Mouse (Mus musculus) hindbrain, postnatal 0 days (tissue): Measurements from ENCODE around the gene Olfml2b. TPM values are rescaled to one million over a fixed set of nuclear protein-coding genes. Genes with fewer than 3 reads are reported as not detected.

Experiments
- ATAC-seq: fragments of 200-750 bp; cut with Nextera tagmentation; 2 replicates; pipeline ENCODE4 v1.8.0; 2017; ENCODE audit warnings: mild to moderate bottlenecking, moderate TSS enrichment, moderate library complexity
- DNase-seq: peaks from one replicate; pipeline ENCODE4 v3.0.0-alpha.2; 2015; ENCODE audit warnings: low spot score
- H3K27ac ChIP-seq: fragments of 300-500 bp; sonication (generic); 2 replicates; pipeline ENCODE4 v1.5.1; 2014; ENCODE audit warnings: mild to moderate bottlenecking
- H3K27me3 ChIP-seq: fragments of 300-500 bp; sonication (generic); 2 replicates; pipeline ENCODE4 v1.6.1; 2014; ENCODE audit warnings: low read length, mixed read lengths; ENCODE audit not compliant: insufficient read depth
- H3K36me3 ChIP-seq: fragments of 300-500 bp; sonication (generic); 2 replicates; pipeline ENCODE4 v1.6.1; 2014; ENCODE audit warnings: low read length, mixed read lengths; ENCODE audit not compliant: insufficient read depth
- H3K4me1 ChIP-seq: fragments of 300-500 bp; sonication (generic); 2 replicates; pipeline ENCODE4 v1.6.1; 2014; ENCODE audit warnings: antibody characterized with exemption, low read length, mixed read lengths; ENCODE audit not compliant: insufficient read depth
- H3K4me2 ChIP-seq: fragments of 300-500 bp; sonication (generic); 2 replicates; pipeline ENCODE4 v1.6.1; 2014; ENCODE audit warnings: low read depth, mild to moderate bottlenecking, low read length, moderate library complexity, mixed read lengths
- H3K4me3 ChIP-seq: fragments of 300-500 bp; sonication (generic); 2 replicates; pipeline ENCODE4 v1.5.1; 2014; ENCODE audit warnings: low read length
- H3K9ac ChIP-seq: fragments of 300-500 bp; sonication (generic); replicated peaks from 2 replicates; pipeline ENCODE4 v1.6.1; 2014; ENCODE audit warnings: mild to moderate bottlenecking, low read length, moderate library complexity, mixed read lengths
- H3K9me3 ChIP-seq: fragments of 300-500 bp; sonication (generic); 2 replicates; pipeline ENCODE4 v1.6.1; 2016; ENCODE audit warnings: low read length, mixed read lengths
- CTCF ChIP-seq: IDR thresholded peaks from 2 replicates; pipeline ENCODE4 v1.5.1; 2016; ENCODE audit warnings: antibody characterized with exemption, control low read depth, low read depth
- WGBS: fragments of 180-500 bp; shearing (Covaris S2); extraction: QIAGEN DNeasy Blood & Tissue Kit; methylation state at CpG from one replicate; pipeline ENCODE4 v1.1.7; 2014; 5-methylcytosine and 5-hydroxymethylcytosine counted together
- polyA plus RNA-seq: library from polyadenylated mRNA; unstranded; fragments of >200 nt; fragmentation: Nextera tagmentation; extraction: Ambion mirVana; gene quantifications from 2 replicates; pipeline ENCODE4 v1.2.1, GENCODE M21; 2015
- total RNA-seq: library from RNA; depleted of rRNA; stranded (reverse); fragments of >200 nt; gene quantifications from 2 replicates; pipeline ENCODE4 v1.2.3, GENCODE M21; 2014

Olfml2b gene
- total and polyA plus RNA-seq, 2 experiments from 2014 or later = 3.9 to 7.1 TPM

GRCm38 (mm10) chr1:170694821-170695291 is 50.5 kb downstream of the Olfml2b start:
- 37% methylated on average over 5 of the region's 5 CpGs for WGBS
- Histone ChIP-seq H3K4me2 (no peak overlapping the region), H3K27ac (no peak overlapping the region), H3K36me3 (no peaks in the 10 kb centered on the region), H3K27me3 (no peaks in the 10 kb centered on the region), H3K4me1 (no peaks in the 10 kb centered on the region), H3K9me3 (no peaks in the 10 kb centered on the region), H3K9ac (no peak overlapping the region), H3K4me3 (no peak overlapping the region)
- peak; percentile 23 for DNase-seq
- peak; percentile 51; the same call in 1 of the 2 replicates for ATAC-seq
- no peak for TF ChIP-seq CTCF

GRCm38 (mm10) chr1:170695326-170695725 is 51.0 kb downstream of the Olfml2b start:
- Histone ChIP-seq H3K27me3 (no peaks in the 10 kb centered on the region), H3K4me3 (no peak overlapping the region), H3K36me3 (no peaks in the 10 kb centered on the region), H3K27ac (no peak overlapping the region), H3K9ac (no peak overlapping the region), H3K4me1 (no peaks in the 10 kb centered on the region), H3K4me2 (no peak overlapping the region), H3K9me3 (no peaks in the 10 kb centered on the region)
- no peak for TF ChIP-seq CTCF
- DNase-seq = no peak
- WGBS = 51% methylated on average over 6 of the region's 6 CpGs
- no peak for ATAC-seq

DNA sequence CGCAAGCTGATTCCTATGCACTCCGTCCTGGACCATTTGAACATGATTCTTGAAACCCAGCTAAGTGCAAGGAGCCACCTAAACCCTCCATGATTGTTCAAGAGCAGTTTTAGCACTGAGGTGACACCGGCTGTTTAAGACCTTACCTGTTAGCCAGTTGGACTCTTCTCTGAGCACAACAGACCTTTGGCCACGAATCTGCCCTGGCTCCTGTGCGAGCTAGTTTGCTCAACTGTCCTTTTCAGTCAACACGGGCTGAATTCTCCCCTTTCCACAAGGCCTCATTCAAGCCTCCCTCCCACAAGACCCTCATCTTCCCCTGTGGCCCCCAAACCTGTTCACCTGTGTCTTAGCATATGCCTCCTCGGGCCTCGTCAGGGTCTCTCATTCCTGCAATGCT is 52.7 kb downstream of the Olfml2b start:
- no peak for TF ChIP-seq CTCF
- Histone ChIP-seq H3K36me3 (no peaks in the 10 kb centered on the region), H3K9ac (no peak overlapping the region), H3K4me3 (no peak overlapping the region), H3K27me3 (no peaks in the 10 kb centered on the region), H3K9me3 (no peaks in the 10 kb centered on the region), H3K4me2 (no peak overlapping the region), H3K27ac (no peak overlapping the region), H3K4me1 (no peaks in the 10 kb centered on the region)
- WGBS = 95% methylated on average over 8 of the region's 8 CpGs
- ATAC-seq (no peak), DNase-seq (no peak)

GRCm38 (mm10) chr1:170697771-170698356 is 53.5 kb downstream of the Olfml2b start:
- Histone ChIP-seq H3K36me3 (no peaks in the 10 kb centered on the region), H3K27ac (no peak overlapping the region), H3K27me3 (no peaks in the 10 kb centered on the region), H3K9ac (no peak overlapping the region), H3K4me1 (no peaks in the 10 kb centered on the region), H3K9me3 (no peaks in the 10 kb centered on the region), H3K4me3 (no peak overlapping the region), H3K4me2 (no peak overlapping the region)
- 68% methylated on average over 7 of the region's 7 CpGs for WGBS
- DNase-seq (no peak), ATAC-seq (no peak)
- TF ChIP-seq CTCF = no peak

GRCm38 (mm10) chr1:170698771-170699170 is 54.4 kb downstream of the Olfml2b start:
- H3K4me3 ChIP-seq = no peak overlapping the region
- H3K9me3 ChIP-seq = no peaks in the 10 kb centered on the region
- H3K9ac ChIP-seq = no peak overlapping the region
- no peak for ATAC-seq
- TF ChIP-seq CTCF = no peak
- 64% methylated on average over 3 of the region's 3 CpGs for WGBS
- H3K4me1 ChIP-seq = no peaks in the 10 kb centered on the region
- DNase-seq = no peak
- H3K27me3 ChIP-seq = no peaks in the 10 kb centered on the region
- no peak overlapping the region for H3K4me2 ChIP-seq
- H3K36me3 ChIP-seq = no peaks in the 10 kb centered on the region
- H3K27ac ChIP-seq = no peak overlapping the region

DNA sequence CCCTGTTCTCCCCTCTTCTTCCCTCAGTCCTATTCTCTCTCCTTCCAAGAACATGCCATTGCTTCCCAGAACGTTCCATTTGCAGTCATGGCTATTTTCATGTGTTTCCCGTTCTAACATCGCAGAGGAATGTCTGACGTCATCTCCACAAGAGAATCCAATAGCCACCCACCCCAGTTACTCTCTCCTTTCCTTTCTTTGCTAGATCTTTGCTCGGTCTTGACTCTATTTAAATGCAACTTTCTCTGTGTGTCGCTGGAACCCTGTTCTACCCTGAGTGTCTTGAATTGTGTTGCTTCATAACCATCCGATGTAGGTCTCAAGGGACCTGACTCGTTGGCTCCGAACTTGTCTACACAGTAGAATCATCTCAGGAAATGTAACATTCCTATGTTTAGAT is 55.2 kb downstream of the Olfml2b start:
- ATAC-seq = no peak
- Histone ChIP-seq H3K4me2 (no peak overlapping the region), H3K4me3 (no peak overlapping the region), H3K4me1 (no peaks in the 10 kb centered on the region), H3K36me3 (no peaks in the 10 kb centered on the region), H3K27ac (no peak overlapping the region), H3K9me3 (no peaks in the 10 kb centered on the region), H3K27me3 (no peaks in the 10 kb centered on the region), H3K9ac (no peak overlapping the region)
- DNase-seq = no peak
- no peak for TF ChIP-seq CTCF
- 85% methylated on average over 9 of the region's 9 CpGs for WGBS

DNA sequence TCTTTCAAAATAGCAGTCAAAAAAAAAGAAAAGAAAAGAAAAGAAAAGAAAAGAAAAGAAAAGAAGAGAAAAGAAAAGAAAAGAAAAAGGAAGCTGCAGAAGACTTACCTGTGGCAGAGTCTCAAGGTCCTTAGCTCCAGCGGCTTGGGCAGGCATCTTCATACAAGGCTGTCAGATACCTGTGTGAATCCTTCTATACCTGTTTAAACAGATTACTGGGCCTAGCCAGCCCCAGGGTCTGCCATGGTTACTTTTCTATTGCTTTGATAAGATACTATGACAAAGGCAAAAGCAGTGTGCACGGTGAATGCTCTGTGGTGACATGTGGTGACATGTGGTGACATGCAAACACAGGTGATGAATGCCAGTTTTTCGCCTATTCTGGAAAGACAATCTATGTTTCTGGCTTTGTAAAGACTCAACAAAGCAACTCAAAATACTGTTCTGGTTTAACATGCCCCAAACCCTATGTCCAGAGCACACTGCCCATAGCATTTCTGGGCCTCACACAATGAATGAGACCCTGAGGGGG is 56.2 kb downstream of the Olfml2b start:
- Histone ChIP-seq H3K4me2 (no peak overlapping the region), H3K4me1 (no peaks in the 10 kb centered on the region), H3K4me3 (no peak overlapping the region), H3K36me3 (no peaks in the 10 kb centered on the region), H3K9ac (no peak overlapping the region), H3K27ac (no peak overlapping the region), H3K27me3 (no peaks in the 10 kb centered on the region), H3K9me3 (no peaks in the 10 kb centered on the region)
- no peak for TF ChIP-seq CTCF
- DNase-seq (no peak), ATAC-seq (no peak)
- 86% methylated on average over 3 of the region's 3 CpGs for WGBS
